Mouse (Mus musculus) monocyte, adult 2 months (primary cell): ENCODE results near the gene Trpm4.

Experiments used
- DNase-seq, 2 experiments: peaks; one replicate each; pipeline ENCODE4 v3.0.0; 2022; ENCODE audit warnings: low spot score in 2 of 2, low read depth in 1 of 2

The Trpm4 gene

DNA sequence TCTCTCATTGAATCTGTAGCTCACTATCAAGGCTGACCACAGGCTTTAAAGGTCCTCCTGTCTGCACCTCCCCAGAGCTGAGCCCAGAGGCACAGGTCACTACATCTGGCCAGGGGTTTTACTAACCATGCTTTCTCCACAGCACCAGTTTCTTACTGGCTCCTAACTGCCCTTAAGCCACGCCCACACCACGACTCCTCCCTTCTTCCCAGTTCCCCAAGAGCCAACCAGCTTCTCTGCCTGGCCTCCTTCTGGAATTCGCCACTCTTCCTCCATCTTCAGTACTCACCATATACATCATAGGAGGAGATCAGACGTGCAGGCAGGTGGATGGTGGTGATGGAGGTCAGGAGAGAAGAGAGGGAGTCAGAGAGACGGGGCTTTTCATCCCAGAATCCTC, 19.5 kb upstream of the Trpm4 start:
- DNase-seq = no peak

- DNase-seq = no peak
Observed at GRCm38 (mm10) chr7:45346905-45347304, 13.3 kb upstream of the Trpm4 start.

- DNase-seq = no peak
Observed at GRCm38 (mm10) chr7:45343543-45343942, 10.0 kb upstream of the Trpm4 start.

GRCm38 (mm10) chr7:45342081-45342480, 8.5 kb upstream of the Trpm4 start:
- DNase-seq = no peak

DNA sequence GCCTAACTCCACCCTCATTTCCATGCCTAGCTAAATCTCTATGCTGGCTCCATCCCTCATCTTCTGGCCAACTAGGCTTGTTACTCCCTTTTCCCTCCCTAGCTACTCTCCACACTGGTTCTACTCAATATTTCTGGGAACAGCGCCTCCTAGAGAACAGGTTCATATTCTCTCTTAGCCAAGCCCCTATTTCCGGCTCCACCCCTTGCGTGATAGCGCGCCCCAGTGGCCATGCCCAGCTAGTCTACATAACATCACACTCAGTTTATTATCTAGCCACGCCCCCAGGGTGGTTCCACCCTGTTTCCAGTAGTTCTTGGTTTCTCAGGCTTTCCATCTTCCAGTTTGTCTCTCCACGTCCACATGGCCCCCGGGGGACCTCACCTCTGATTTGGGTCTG, 7.7 kb upstream of the Trpm4 start:
- peak; percentile 66 to 77 for DNase-seq

GRCm38 (mm10) chr7:45340669-45341068, 7.1 kb upstream of the Trpm4 start:
- no peak for DNase-seq

GRCm38 (mm10) chr7:45340066-45340442, 6.5 kb upstream of the Trpm4 start:
- DNase-seq = no peak

DNA sequence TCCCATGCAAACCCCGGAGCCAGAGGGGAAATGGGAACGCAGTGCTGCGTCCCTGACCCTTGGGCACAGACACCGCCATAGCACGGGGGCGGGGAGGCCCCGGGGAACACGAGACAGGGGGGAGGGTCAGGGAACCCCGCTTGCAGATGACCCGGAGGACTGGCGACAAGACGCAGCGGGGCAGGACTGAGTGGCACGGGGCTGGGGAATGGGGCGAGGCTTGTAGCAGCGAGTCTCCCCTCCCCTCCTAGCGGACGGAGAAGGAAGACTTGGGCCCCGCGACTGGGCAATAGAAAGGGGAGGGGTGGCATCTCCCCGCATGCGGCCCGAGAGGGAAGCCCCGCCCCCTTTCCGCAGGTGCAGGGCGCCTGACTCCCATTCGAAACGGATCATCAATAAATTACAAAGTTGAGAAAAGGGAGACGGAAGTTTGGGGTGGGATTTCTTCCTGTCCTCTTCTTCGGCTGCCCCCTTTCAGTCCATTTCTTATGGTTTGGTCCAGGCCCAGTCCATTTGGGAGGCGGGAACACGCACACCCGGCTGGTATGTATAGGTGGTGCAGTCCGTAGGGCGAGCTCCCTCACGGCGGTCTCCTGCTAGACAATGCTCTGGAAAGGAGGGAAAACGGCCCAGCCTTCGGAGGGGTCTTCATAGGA, 6.0 kb upstream of the Trpm4 start:
- DNase-seq = peak in 1 of 2 experiments; percentile 65

GRCm38 (mm10) chr7:45338161-45338911, 4.8 kb upstream of the Trpm4 start:
- no peak for DNase-seq

GRCm38 (mm10) chr7:45337469-45337868, 3.9 kb upstream of the Trpm4 start:
- DNase-seq = no peak

GRCm38 (mm10) chr7:45336319-45336718, 2.7 kb upstream of the Trpm4 start:
- DNase-seq = no peak

- no peak for DNase-seq
Observed at GRCm38 (mm10) chr7:45335056-45335455, 1.5 kb upstream of the Trpm4 start, which contains the start of gene Hrc. Gene Hrc, plus strand, starts transcription at chr7:45335290.

DNA sequence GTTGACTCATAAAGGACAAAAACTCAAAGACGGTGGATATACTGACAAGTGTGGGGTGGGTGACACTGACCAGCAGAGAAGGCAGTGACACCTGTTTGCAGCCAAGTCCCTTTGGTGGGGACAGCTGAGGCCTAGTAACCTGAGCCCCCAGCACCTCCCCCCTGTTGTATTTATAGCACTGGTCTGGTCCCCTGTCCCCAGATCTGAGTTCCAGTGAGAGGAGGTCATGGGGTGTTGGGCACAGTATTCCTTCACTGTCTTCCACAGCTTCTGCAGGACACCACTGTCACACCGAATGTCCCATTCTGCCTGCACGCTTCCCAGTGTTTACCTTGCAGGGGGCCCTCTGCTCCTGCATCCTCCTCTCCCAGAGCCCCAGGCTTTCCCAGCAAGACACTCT, 1.0 kb upstream of the Trpm4 start:
- no peak for DNase-seq

- DNase-seq = no peak
Observed at GRCm38 (mm10) chr7:45332685-45333425, 725 bp downstream of the Trpm4 start.

- no peak for DNase-seq
Observed at GRCm38 (mm10) chr7:45331502-45331901, 2.1 kb downstream of the Trpm4 start.

- DNase-seq = no peak
Observed at GRCm38 (mm10) chr7:45328841-45329475, 4.6 kb downstream of the Trpm4 start.

- no peak for DNase-seq
Observed at GRCm38 (mm10) chr7:45325800-45326199, 7.8 kb downstream of the Trpm4 start.

- no peak for DNase-seq
Observed at GRCm38 (mm10) chr7:45323069-45323468, 10.5 kb downstream of the Trpm4 start.

- DNase-seq = no peak
Observed at GRCm38 (mm10) chr7:45322245-45322644, 11.3 kb downstream of the Trpm4 start.

DNA sequence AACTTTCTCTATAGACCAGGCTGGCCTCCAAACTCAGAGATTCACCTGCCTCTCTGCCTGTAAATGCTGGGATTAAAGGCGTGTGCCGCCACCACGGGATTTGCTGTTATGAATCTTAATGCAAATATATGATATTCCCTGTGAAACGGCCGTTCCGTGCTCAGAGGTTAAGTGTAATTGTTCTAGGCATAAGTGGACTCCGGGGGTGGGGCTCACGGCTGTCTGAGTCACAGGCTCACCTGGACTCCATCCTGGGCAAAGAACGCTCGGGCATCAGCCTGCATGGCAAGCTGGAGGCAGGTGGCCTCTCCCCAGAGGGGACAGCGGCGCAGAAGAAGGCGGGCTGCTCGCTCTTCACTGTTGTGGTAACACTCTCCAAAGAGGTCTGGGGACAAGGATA, 17.0 kb downstream of the Trpm4 start:
- DNase-seq = no peak

- DNase-seq = no peak
Observed at GRCm38 (mm10) chr7:45315182-45315701, 18.3 kb downstream of the Trpm4 start.
